Mouse (Mus musculus) hindbrain, embryonic 11.5 days (tissue): ENCODE results near the gene Maip1. TPM values are rescaled to one million over a fixed set of nuclear protein-coding genes. Genes with fewer than 3 reads are reported as not detected.

Source experiments
- ATAC-seq: fragments of 200-750 bp; cut with Nextera tagmentation; 2 replicates; pipeline ENCODE4 v1.8.0; 2017; ENCODE audit warnings: mild to moderate bottlenecking, moderate TSS enrichment, moderate library complexity; ENCODE audit not compliant: low FRiP score
- DNase-seq: peaks from one replicate; pipeline ENCODE4 v3.0.0-alpha.2; 2015; ENCODE audit warnings: low spot score
- H3K27ac ChIP-seq: fragments of 300-500 bp; sonication (generic); 2 replicates; pipeline ENCODE4 v1.5.1; 2014; ENCODE audit warnings: mild to moderate bottlenecking, low read depth, low read length
- H3K27me3 ChIP-seq: fragments of 300-500 bp; sonication (generic); 2 replicates; pipeline ENCODE4 v1.6.1; 2014; ENCODE audit warnings: mild to moderate bottlenecking, low read length, moderate library complexity, mixed read lengths; ENCODE audit not compliant: control insufficient read depth, insufficient read depth
- H3K36me3 ChIP-seq: fragments of 300-500 bp; sonication (generic); 2 replicates; pipeline ENCODE4 v1.6.1; 2014; ENCODE audit warnings: mild to moderate bottlenecking, low read length, moderate library complexity, mixed read lengths; ENCODE audit not compliant: control insufficient read depth, insufficient read depth
- H3K4me1 ChIP-seq: fragments of 300-500 bp; sonication (generic); replicated peaks from 2 replicates; pipeline ENCODE4 v1.6.1; 2014; ENCODE audit warnings: low read length, mixed read lengths; ENCODE audit not compliant: control insufficient read depth, insufficient read depth
- H3K4me2 ChIP-seq: fragments of 300-500 bp; sonication (generic); replicated peaks from 2 replicates; pipeline ENCODE4 v1.6.1; 2014; ENCODE audit warnings: mild to moderate bottlenecking, low read depth, low read length
- H3K4me3 ChIP-seq: fragments of 300-500 bp; sonication (generic); 2 replicates; pipeline ENCODE4 v1.5.1; 2014; ENCODE audit warnings: low read depth, low read length
- H3K9ac ChIP-seq: fragments of 300-500 bp; sonication (generic); 2 replicates; pipeline ENCODE4 v1.6.1; 2014; ENCODE audit warnings: low read depth, low read length
- H3K9me3 ChIP-seq: fragments of 300-500 bp; sonication (generic); 2 replicates; pipeline ENCODE4 v1.6.1; 2016; ENCODE audit warnings: low read length; ENCODE audit not compliant: control insufficient read depth
- WGBS: fragments of 180-500 bp; shearing (Covaris S2); extraction: QIAGEN DNeasy Blood & Tissue Kit; methylation state at CpG from one replicate; pipeline ENCODE4 v1.1.7; 2014; 5-methylcytosine and 5-hydroxymethylcytosine counted together
- polyA plus RNA-seq: library from polyadenylated mRNA; unstranded; fragments of >200 nt; fragmentation: Nextera tagmentation; extraction: Ambion mirVana; gene quantifications from 2 replicates; pipeline ENCODE4 v1.2.1, GENCODE M21; 2014

Maip1 gene
- polyA plus RNA-seq, 1 experiment from 2014 or later = 19.5 TPM

DNA sequence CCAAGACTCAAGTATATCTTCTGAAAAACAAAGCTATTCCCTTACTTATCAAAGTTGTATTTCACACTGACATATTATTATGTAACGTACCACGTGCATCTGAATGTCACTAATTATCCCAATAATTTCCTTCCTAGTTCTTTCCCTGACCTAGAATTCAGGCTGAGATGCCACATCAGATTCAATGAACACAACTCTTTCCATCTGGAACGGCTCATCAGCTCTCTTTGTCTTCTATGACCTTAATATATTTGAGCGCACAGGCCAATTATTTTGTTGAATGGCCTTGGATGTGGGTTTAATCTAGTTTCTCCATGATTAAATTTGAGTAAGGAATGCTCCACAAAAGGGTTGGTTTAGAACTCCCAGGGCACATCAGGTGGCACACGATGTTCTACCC, 4.0 kb upstream of the Maip1 start:
- H3K27me3 ChIP-seq = no peaks in the 10 kb centered on the region
- no peaks in the 10 kb centered on the region for H3K4me1 ChIP-seq
- 95% methylated on average over 5 of the region's 5 CpGs for WGBS
- no peak overlapping the region for H3K27ac ChIP-seq
- no peak overlapping the region for H3K4me2 ChIP-seq
- no peaks in the 10 kb centered on the region for H3K9me3 ChIP-seq
- H3K9ac ChIP-seq = no peak overlapping the region
- no peak overlapping the region for H3K4me3 ChIP-seq
- ATAC-seq = no peak
- no peaks in the 10 kb centered on the region for H3K36me3 ChIP-seq
- DNase-seq = no peak

DNA sequence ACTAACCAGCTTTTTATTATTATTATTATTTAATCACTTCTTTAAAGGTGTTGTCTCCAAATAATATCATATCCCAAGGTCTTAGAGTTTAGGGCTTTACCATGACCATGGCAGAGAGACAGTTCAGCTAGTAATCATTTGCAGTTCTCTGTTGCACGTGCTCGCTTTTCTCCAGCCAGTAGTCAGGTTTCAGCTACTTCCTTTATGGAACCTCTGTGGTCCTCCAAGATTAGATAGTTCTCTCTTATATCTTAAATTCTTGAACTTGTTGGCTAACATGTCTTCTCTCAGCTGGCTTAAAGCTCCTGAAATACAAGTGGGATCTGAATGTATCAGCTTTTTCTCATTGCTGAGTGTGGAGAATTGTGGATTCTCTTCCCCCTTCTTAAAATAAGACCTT, 2.9 kb downstream of the Maip1 start:
- Histone ChIP-seq H3K9ac (no peak overlapping the region), H3K4me1 (no peaks in the 10 kb centered on the region; the same call in 1 of the 2 replicates), H3K27me3 (no peaks in the 10 kb centered on the region), H3K9me3 (no peaks in the 10 kb centered on the region), H3K36me3 (no peaks in the 10 kb centered on the region), H3K27ac (no peak overlapping the region), H3K4me2 (no peak overlapping the region), H3K4me3 (no peak overlapping the region)
- DNase-seq = no peak
- 79% methylated on average over 2 of the region's 2 CpGs for WGBS
- ATAC-seq = no peak

DNA sequence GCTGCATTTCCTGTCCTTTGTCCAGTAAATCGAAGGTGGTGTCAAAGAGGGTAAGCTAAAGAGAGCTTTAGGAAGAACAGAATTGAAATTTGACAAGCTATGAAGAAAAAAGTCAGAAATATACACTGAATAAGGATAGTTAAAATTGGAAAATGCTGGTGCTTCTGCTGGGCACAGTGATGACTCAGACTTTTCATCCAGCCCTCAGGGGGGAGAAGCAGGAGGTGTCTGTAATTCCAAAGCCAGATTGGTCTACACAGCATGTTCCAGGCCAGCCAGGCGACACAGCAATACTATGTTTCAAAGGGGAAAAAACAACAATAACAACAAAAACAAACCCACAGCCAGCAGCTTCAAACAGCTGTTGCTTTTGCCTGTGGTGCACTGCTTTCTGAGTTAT, 7.3 kb downstream of the Maip1 start:
- no peak for DNase-seq
- 91% methylated on average over 2 of the region's 2 CpGs for WGBS
- Histone ChIP-seq H3K9ac (no peak overlapping the region), H3K36me3 (no peaks in the 10 kb centered on the region), H3K4me1 (no peaks in the 10 kb centered on the region), H3K4me3 (no peak overlapping the region), H3K27me3 (no peaks in the 10 kb centered on the region), H3K9me3 (no peaks in the 10 kb centered on the region), H3K27ac (no peak overlapping the region), H3K4me2 (no peak overlapping the region)
- no peak for ATAC-seq

DNA sequence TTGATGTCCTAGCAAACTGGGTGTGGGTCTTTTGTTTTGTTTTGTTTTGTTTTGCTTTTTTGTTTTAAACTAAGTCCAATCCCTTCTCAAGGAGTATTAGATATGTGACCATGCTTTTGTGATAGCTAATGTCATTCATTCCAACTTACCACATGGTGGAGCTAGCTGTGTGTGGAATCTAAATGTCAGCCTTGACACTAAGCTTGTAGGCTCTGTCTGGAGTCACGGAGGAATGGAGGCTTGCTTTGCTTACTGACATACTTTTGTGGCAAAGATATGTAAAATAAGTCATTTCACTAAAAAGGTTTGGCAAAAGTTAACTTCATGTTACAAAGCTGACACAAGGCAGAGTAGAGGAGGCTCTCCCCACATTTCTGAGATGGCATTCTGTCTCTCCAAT, 17.6 kb downstream of the Maip1 start:
- Histone ChIP-seq H3K9me3 (no peaks in the 10 kb centered on the region), H3K27ac (no peak overlapping the region), H3K27me3 (no peaks in the 10 kb centered on the region), H3K4me3 (no peak overlapping the region), H3K9ac (no peak overlapping the region), H3K36me3 (no peaks in the 10 kb centered on the region), H3K4me2 (no peak overlapping the region), H3K4me1 (no peaks in the 10 kb centered on the region)
- no peak for ATAC-seq
- DNase-seq = peak; percentile 44
- 26% methylated on average over 1 of the region's 1 CpGs for WGBS

DNA sequence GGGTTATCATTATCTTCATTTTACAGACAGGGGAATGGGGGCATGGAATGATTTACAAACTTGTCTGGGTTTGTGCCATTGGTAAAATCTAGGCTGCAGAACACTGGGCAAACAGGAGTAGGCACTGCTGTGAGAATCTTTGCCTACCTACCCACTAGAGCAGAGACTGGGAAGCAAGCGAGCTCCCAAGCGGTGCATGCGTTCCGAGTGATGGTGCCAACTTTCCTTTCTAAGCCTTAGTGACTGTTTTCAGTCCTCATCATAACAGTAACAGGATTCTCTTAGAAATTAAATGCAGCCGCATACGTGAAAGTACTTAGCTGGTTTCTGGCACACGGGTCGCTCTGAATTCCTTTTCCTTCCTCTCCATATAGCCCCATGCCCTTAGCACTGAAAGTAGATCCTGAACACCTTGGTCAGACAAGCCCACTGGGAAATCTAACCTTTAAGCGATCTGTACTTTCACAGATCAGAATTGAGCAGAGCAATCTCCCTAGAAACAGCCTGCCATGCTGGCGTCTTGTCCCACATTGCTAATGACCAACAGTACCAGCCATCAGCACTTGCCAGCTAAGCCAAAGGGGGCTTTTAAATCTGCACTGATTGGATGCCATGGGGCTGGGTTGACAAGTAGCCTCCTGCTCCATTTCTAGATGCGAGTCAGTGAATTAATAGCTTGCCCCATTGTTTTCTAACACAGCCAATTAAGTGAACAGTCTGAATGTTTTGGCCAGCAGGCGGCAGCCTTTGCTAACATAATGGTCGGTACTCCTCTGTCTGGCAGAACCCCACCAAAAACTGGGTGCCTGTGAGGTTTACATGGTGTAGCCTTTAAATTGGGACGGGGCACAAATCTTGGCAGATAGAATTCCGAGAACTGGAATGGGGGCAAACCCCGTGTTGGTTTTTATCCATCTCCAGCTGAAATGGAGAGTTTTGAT, 22.5 kb downstream of the Maip1 start:
- DNase-seq (peak; percentile 92), ATAC-seq (peak; percentile 81)
- no peaks in the 10 kb centered on the region for H3K36me3 ChIP-seq
- no peak overlapping the region for H3K27ac ChIP-seq
- 55% methylated on average over 16 of the region's 16 CpGs for WGBS
- H3K4me2 ChIP-seq = no peak overlapping the region
- H3K4me3 ChIP-seq = no peak overlapping the region
- H3K27me3 ChIP-seq = no peaks in the 10 kb centered on the region
- H3K9ac ChIP-seq = no peak overlapping the region
- H3K4me1 ChIP-seq = no peaks in the 10 kb centered on the region
- H3K9me3 ChIP-seq = no peaks in the 10 kb centered on the region

DNA sequence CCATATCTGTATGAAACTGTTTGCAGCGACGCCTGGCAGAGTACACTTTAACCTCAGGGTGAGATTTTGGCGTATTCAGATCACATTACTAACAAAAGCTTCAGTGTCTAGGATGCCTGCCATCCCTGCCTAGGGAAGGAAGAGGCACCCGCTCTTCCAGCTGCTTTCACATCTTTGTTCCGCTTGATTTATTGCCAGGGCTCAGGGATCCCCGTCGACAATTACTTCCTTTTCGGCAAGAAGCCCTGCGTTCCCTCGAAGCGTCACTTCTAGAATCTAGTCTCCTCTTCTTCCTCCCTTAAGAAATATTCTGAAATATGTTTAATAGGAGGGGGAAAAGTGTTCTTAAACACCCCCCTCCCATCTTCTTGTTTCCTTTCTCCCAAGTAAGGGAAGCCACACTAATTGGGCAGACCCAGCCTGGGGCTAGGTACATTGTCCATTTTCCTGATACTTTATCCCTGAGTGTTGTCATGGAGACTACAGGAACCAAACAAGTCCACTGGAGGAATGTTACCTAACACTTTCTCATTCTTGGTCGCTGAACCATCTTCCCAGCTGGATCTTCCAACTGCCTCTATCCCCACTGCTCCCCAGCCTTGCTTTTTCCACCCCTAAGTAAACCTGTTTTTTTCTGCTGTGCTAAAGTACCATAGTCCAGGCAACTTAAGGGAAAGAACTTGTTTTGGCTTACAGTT, 23.8 kb downstream of the Maip1 start:
- no peaks in the 10 kb centered on the region for H3K4me1 ChIP-seq
- ATAC-seq = peak; percentile 64
- no peak overlapping the region for H3K4me3 ChIP-seq
- 6% methylated on average over 12 of the region's 12 CpGs for WGBS
- H3K9me3 ChIP-seq = no peaks in the 10 kb centered on the region
- no peaks in the 10 kb centered on the region for H3K27me3 ChIP-seq
- H3K9ac ChIP-seq = peak overlapping the region; percentile 42; the same call in 1 of the 2 replicates
- H3K27ac ChIP-seq = no peak overlapping the region
- no peak overlapping the region; the same call in 1 of the 2 replicates for H3K4me2 ChIP-seq
- DNase-seq = peak; percentile 65
- H3K36me3 ChIP-seq = no peaks in the 10 kb centered on the region

DNA sequence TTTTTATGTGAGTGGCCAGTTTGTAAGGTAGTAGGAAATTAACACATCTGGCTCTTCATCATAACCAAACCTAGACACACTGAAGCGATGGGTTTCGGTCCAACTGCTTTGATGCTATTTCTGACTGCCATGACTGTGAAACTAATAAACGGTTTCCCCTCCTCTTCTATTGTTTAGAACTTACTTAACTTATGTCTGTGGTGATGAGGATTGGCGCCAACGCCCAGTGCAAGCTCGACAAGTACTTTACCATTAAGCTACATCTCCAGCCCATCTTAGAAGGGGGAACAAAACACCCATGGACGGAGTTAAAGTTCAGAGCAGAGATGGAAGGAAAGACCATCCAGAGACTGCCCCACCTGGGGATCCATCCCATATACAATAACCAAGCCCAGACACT, 27.0 kb downstream of the Maip1 start:
- no peak overlapping the region for H3K4me3 ChIP-seq
- 90% methylated on average over 7 of the region's 7 CpGs for WGBS
- no peaks in the 10 kb centered on the region for H3K4me1 ChIP-seq
- no peaks in the 10 kb centered on the region for H3K36me3 ChIP-seq
- H3K4me2 ChIP-seq = no peak overlapping the region
- H3K9ac ChIP-seq = no peak overlapping the region
- no peaks in the 10 kb centered on the region for H3K9me3 ChIP-seq
- no peaks in the 10 kb centered on the region for H3K27me3 ChIP-seq
- no peak for ATAC-seq
- DNase-seq = no peak
- H3K27ac ChIP-seq = no peak overlapping the region

DNA sequence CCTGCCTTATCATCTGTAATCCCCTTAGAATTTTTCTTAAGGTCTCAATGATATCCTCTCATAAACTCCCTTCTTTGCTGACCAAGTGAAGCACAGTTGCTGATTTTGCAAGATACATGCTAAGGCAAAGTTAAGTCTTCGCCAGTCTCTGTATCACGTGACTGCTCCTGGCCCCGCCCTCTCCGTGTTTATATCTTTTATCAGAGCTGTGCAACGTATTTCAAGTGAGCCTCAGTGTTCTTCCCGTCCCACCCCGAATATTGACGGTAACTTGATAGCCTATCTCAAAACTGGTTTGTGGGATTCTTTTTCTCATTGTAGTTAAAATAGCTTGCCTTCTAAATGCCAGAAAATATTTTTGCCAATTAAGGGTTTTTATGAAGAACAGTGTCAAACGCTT, 30.3 kb downstream of the Maip1 start:
- no peak overlapping the region for H3K4me2 ChIP-seq
- ATAC-seq (no peak), DNase-seq (no peak)
- H3K4me1 ChIP-seq = no peaks in the 10 kb centered on the region
- H3K36me3 ChIP-seq = no peaks in the 10 kb centered on the region
- H3K27ac ChIP-seq = no peak overlapping the region
- H3K9me3 ChIP-seq = no peaks in the 10 kb centered on the region
- H3K27me3 ChIP-seq = no peaks in the 10 kb centered on the region
- 74% methylated on average over 9 of the region's 9 CpGs for WGBS
- H3K9ac ChIP-seq = no peak overlapping the region
- H3K4me3 ChIP-seq = no peak overlapping the region
